Mouse (Mus musculus) adrenal gland, adult 18-20 months (tissue): ENCODE data around the gene Siah2. TPM values are rescaled to one million over a fixed set of nuclear protein-coding genes. Genes with fewer than 3 reads are reported as not detected.

ENCODE experiments used
- DNase-seq, 2 experiments: peaks; one replicate each; pipeline ENCODE4 v3.0.0; 2021 to 2022; ENCODE audit warnings: low spot score in 2 of 2
- total RNA-seq, 2 experiments: library from RNA; stranded (reverse); gene quantifications; 1 replicate in 1 of 2; 2 replicates in 1 of 2; pipeline ENCODE4 v1.2.3; 2021

The Siah2 gene
- total RNA-seq, 2 experiments from 2014 or later, result 19.8 to 29.9 TPM

GRCm38 (mm10) chr3:58696806-58697205 is 4.6 kb upstream of the Siah2 start:
- DNase-seq, result no peak

GRCm38 (mm10) chr3:58695507-58695906 is 3.3 kb upstream of the Siah2 start:
- DNase-seq, result no peak

GRCm38 (mm10) chr3:58695044-58695443 is 2.8 kb upstream of the Siah2 start:
- no peak for DNase-seq

GRCm38 (mm10) chr3:58693331-58693730 is 1.1 kb upstream of the Siah2 start:
- no peak for DNase-seq

- DNase-seq, result peak; percentile 50 to 53
These were observed 743 bp downstream of the Siah2 start for GRCm38 (mm10) chr3:58691374-58691939.

- peak; percentile 52 to 63 for DNase-seq
These were observed 1.4 kb downstream of the Siah2 start for GRCm38 (mm10) chr3:58690619-58691373.

GRCm38 (mm10) chr3:58689721-58690120 is 2.5 kb downstream of the Siah2 start:
- DNase-seq, result no peak

GRCm38 (mm10) chr3:58689105-58689504 is 3.1 kb downstream of the Siah2 start:
- no peak for DNase-seq

GRCm38 (mm10) chr3:58688551-58688950 is 3.6 kb downstream of the Siah2 start:
- DNase-seq, result no peak

GRCm38 (mm10) chr3:58686922-58687284 is 5.3 kb downstream of the Siah2 start:
- no peak for DNase-seq

GRCm38 (mm10) chr3:58686206-58686921 is 5.8 kb downstream of the Siah2 start:
- no peak for DNase-seq

GRCm38 (mm10) chr3:58685396-58685795 is 6.8 kb downstream of the Siah2 start:
- DNase-seq, result no peak

GRCm38 (mm10) chr3:58683346-58683745 is 8.9 kb downstream of the Siah2 start:
- DNase-seq, result peak in 1 of 2 experiments; percentile 29

GRCm38 (mm10) chr3:58682336-58682735 is 9.9 kb downstream of the Siah2 start:
- no peak for DNase-seq

- no peak for DNase-seq
These were observed 10.4 kb downstream of the Siah2 start for GRCm38 (mm10) chr3:58681831-58682230.

GRCm38 (mm10) chr3:58680943-58681637 is 11.1 kb downstream of the Siah2 start:
- DNase-seq, result no peak

GRCm38 (mm10) chr3:58679996-58680395 is 12.2 kb downstream of the Siah2 start:
- DNase-seq, result no peak

GRCm38 (mm10) chr3:58678905-58679304 is 13.3 kb downstream of the Siah2 start:
- DNase-seq, result no peak

GRCm38 (mm10) chr3:58678384-58678783 is 13.8 kb downstream of the Siah2 start:
- no peak for DNase-seq

GRCm38 (mm10) chr3:58677615-58678014 is 14.6 kb downstream of the Siah2 start:
- DNase-seq, result no peak

GRCm38 (mm10) chr3:58673295-58673694 is 18.9 kb downstream of the Siah2 start:
- DNase-seq, result no peak
